Mouse (Mus musculus): ENCODE measurements at regions not wholly inside any gene's neighbourhood (a gene's known extent, or its start where the extent isn't known, plus 50 kb on each side); places are given as distances from the start of the nearest gene placed in this dataset.

- no peak for TF ChIP-seq ZC3H11A (IDR thresholded peaks at IDR 0.05; ENCODE audit: borderline replicate concordance, low read depth, low read length)
- TF ChIP-seq HCFC1 (IDR thresholded peaks at IDR 0.05; ENCODE audit: borderline replicate concordance, insufficient read depth, low read length): no peak
- TF ChIP-seq CHD2 (IDR thresholded peaks at IDR 0.05; ENCODE audit: low read depth, low read length): no peak
- TF ChIP-seq ZNF384 (IDR thresholded peaks at IDR 0.05; ENCODE audit: low read depth, low read length): no peak
- no peak for TF ChIP-seq MAFK (IDR thresholded peaks at IDR 0.05; ENCODE audit: insufficient read depth, low read depth, low read length)
- DNase-seq (ENCODE audit: low read depth, low spot score): no peak
- in situ Hi-C loops (cut with MboI; ENCODE audit: low sequenced_read_pairs in 2 of 2, unreplicated experiment in 2 of 2): no loop called here
- Histone ChIP-seq H3K9ac (ENCODE audit: insufficient read depth, low read depth, low read length, poor library complexity, severe bottlenecking) (no peak overlapping the region), H3K27ac (ENCODE audit: insufficient read depth, low read depth, low read length, poor library complexity, severe bottlenecking) (no peak overlapping the region), H3K9me3 (ENCODE audit: control insufficient read depth, insufficient read depth, low read depth, low read length) (no peaks in the 10 kb centered on the region), H3K4me1 (ENCODE audit: control insufficient read depth in 2 of 2, insufficient read depth in 2 of 2, low read length in 2 of 2, poor library complexity in 1 of 2) (peaks cover 0 to 2% of the 10 kb centered on the region in 2 experiments; a peak in 1 of 4 replicates), H3K36me3 (ENCODE audit: control insufficient read depth, insufficient read depth, low read length, poor library complexity, severe bottlenecking) (no peaks in the 10 kb centered on the region), H3K4me3 (ENCODE audit: insufficient read depth in 1 of 2, low read depth in 1 of 2, low read length in 2 of 2, poor library complexity in 1 of 2, severe bottlenecking in 1 of 2) (no peak overlapping the region)
Measured at GRCm38 (mm10) chr19:16050220-16051055, 65.6 kb upstream of the Cep78 start.

- DNase-seq (ENCODE audit: low read depth, low spot score): no peak
- in situ Hi-C loops (cut with MboI; ENCODE audit: low sequenced_read_pairs in 2 of 2, unreplicated experiment in 2 of 2): no loop called here
- H3K9me3 ChIP-seq (ENCODE audit: control insufficient read depth, insufficient read depth, low read depth, low read length): no peaks in the 10 kb centered on the region
- TF ChIP-seq MAFK (IDR thresholded peaks at IDR 0.05; ENCODE audit: insufficient read depth, low read depth, low read length) (no peak), CHD2 (IDR thresholded peaks at IDR 0.05; ENCODE audit: low read depth, low read length) (no peak), ZNF384 (IDR thresholded peaks at IDR 0.05; ENCODE audit: low read depth, low read length) (peak; percentile 72), ZC3H11A (IDR thresholded peaks at IDR 0.05; ENCODE audit: borderline replicate concordance, low read depth, low read length) (no peak)
- no peak overlapping the region for H3K9ac ChIP-seq (ENCODE audit: insufficient read depth, low read depth, low read length, poor library complexity, severe bottlenecking)
- H3K4me1 ChIP-seq (ENCODE audit: control insufficient read depth in 2 of 2, insufficient read depth in 2 of 2, low read length in 2 of 2, poor library complexity in 1 of 2): peaks cover 0 to 2% of the 10 kb centered on the region in 2 experiments; a peak in 1 of 4 replicates
- H3K36me3 ChIP-seq (ENCODE audit: control insufficient read depth, insufficient read depth, low read length, poor library complexity, severe bottlenecking): no peaks in the 10 kb centered on the region
- no peak overlapping the region for H3K4me3 ChIP-seq (ENCODE audit: insufficient read depth in 1 of 2, low read depth in 1 of 2, low read length in 2 of 2, poor library complexity in 1 of 2, severe bottlenecking in 1 of 2)
- H3K27ac ChIP-seq (ENCODE audit: insufficient read depth, low read depth, low read length, poor library complexity, severe bottlenecking): no peak overlapping the region
Measured at GRCm38 (mm10) chr19:16049646-16050045, 64.9 kb upstream of the Cep78 start.

GRCm38 (mm10) chr19:16046977-16047376 is 62.2 kb upstream of the Cep78 start:
- in situ Hi-C loops (cut with MboI; ENCODE audit: low sequenced_read_pairs in 2 of 2, unreplicated experiment in 2 of 2): no loop called here
- Histone ChIP-seq H3K36me3 (ENCODE audit: control insufficient read depth, insufficient read depth, low read length, poor library complexity, severe bottlenecking) (no peaks in the 10 kb centered on the region), H3K9me3 (ENCODE audit: control insufficient read depth, insufficient read depth, low read depth, low read length) (no peaks in the 10 kb centered on the region), H3K27ac (ENCODE audit: insufficient read depth, low read depth, low read length, poor library complexity, severe bottlenecking) (no peak overlapping the region), H3K4me1 (ENCODE audit: control insufficient read depth in 2 of 2, insufficient read depth in 2 of 2, low read length in 2 of 2, poor library complexity in 1 of 2) (peaks cover 0 to 2% of the 10 kb centered on the region in 2 experiments; a peak in 1 of 4 replicates), H3K9ac (ENCODE audit: insufficient read depth, low read depth, low read length, poor library complexity, severe bottlenecking) (no peak overlapping the region), H3K4me3 (ENCODE audit: insufficient read depth in 1 of 2, low read depth in 1 of 2, low read length in 2 of 2, poor library complexity in 1 of 2, severe bottlenecking in 1 of 2) (no peak overlapping the region)
- DNase-seq (ENCODE audit: low read depth, low spot score): no peak
- TF ChIP-seq MAFK (IDR thresholded peaks at IDR 0.05; ENCODE audit: insufficient read depth, low read depth, low read length) (no peak), ZC3H11A (IDR thresholded peaks at IDR 0.05; ENCODE audit: borderline replicate concordance, low read depth, low read length) (no peak), ZNF384 (IDR thresholded peaks at IDR 0.05; ENCODE audit: low read depth, low read length) (no peak), HCFC1 (IDR thresholded peaks at IDR 0.05; ENCODE audit: borderline replicate concordance, insufficient read depth, low read length) (no peak), CHD2 (IDR thresholded peaks at IDR 0.05; ENCODE audit: low read depth, low read length) (no peak)

- Histone ChIP-seq H3K27ac (ENCODE audit: insufficient read depth, low read depth, low read length, poor library complexity, severe bottlenecking) (no peak overlapping the region), H3K9me3 (ENCODE audit: control insufficient read depth, insufficient read depth, low read depth, low read length) (no peaks in the 10 kb centered on the region), H3K9ac (ENCODE audit: insufficient read depth, low read depth, low read length, poor library complexity, severe bottlenecking) (no peak overlapping the region), H3K4me3 (ENCODE audit: insufficient read depth in 1 of 2, low read depth in 1 of 2, low read length in 2 of 2, poor library complexity in 1 of 2, severe bottlenecking in 1 of 2) (no peak overlapping the region), H3K36me3 (ENCODE audit: control insufficient read depth, insufficient read depth, low read length, poor library complexity, severe bottlenecking) (no peaks in the 10 kb centered on the region), H3K4me1 (ENCODE audit: control insufficient read depth in 2 of 2, insufficient read depth in 2 of 2, low read length in 2 of 2, poor library complexity in 1 of 2) (0 out of 4 replicates have a peak, but pooled peaks cover 0 to 2% of the 10 kb centered on the region in 2 experiments)
- no peak for DNase-seq (ENCODE audit: low read depth, low spot score)
- in situ Hi-C loops (cut with MboI; ENCODE audit: low sequenced_read_pairs in 2 of 2, unreplicated experiment in 2 of 2): no loop called here
- TF ChIP-seq CHD2 (IDR thresholded peaks at IDR 0.05; ENCODE audit: low read depth, low read length) (no peak), MAFK (IDR thresholded peaks at IDR 0.05; ENCODE audit: insufficient read depth, low read depth, low read length) (no peak), ZNF384 (IDR thresholded peaks at IDR 0.05; ENCODE audit: low read depth, low read length) (no peak), ZC3H11A (IDR thresholded peaks at IDR 0.05; ENCODE audit: borderline replicate concordance, low read depth, low read length) (no peak), HCFC1 (IDR thresholded peaks at IDR 0.05; ENCODE audit: borderline replicate concordance, insufficient read depth, low read length) (no peak)
Measured at GRCm38 (mm10) chr19:16045261-16045660, 60.5 kb upstream of the Cep78 start.
